Mouse (Mus musculus) forebrain, postnatal 0 days (tissue): Measurements from ENCODE around the gene Vmn2r89. TPM values are rescaled to one million over a fixed set of nuclear protein-coding genes. Genes with fewer than 3 reads are reported as not detected.
"Not testable (repeated sequence)": the region's sequence is repeated elsewhere in the genome, so short reads cannot be mapped to it uniquely, and the experiment has no call there.

Source experiments
- ATAC-seq: fragments of 200-750 bp; cut with Nextera tagmentation; 2 replicates; pipeline ENCODE4 v1.8.0; 2017; ENCODE audit warnings: mild to moderate bottlenecking, moderate library complexity
- DNase-seq: peaks from one replicate; pipeline ENCODE4 v3.0.0-alpha.2; 2015
- H3K27ac ChIP-seq: fragments of 300-500 bp; sonication (generic); 2 replicates; pipeline ENCODE4 v1.5.1; 2014; ENCODE audit warnings: low read depth, mild to moderate bottlenecking, antibody characterized with exemption, low read length, moderate library complexity, mixed read lengths
- H3K27me3 ChIP-seq: fragments of 300-500 bp; sonication (generic); 2 replicates; pipeline ENCODE4 v1.6.1; 2014; ENCODE audit warnings: mild to moderate bottlenecking, low read length, mixed read lengths; ENCODE audit not compliant: insufficient read depth
- H3K36me3 ChIP-seq: fragments of 300-500 bp; sonication (generic); 2 replicates; pipeline ENCODE4 v1.6.1; 2014; ENCODE audit warnings: mild to moderate bottlenecking, moderate library complexity; ENCODE audit not compliant: insufficient read depth
- H3K4me1 ChIP-seq: fragments of 300-500 bp; sonication (generic); 2 replicates; pipeline ENCODE4 v1.6.1; 2014; ENCODE audit warnings: antibody characterized with exemption; ENCODE audit not compliant: insufficient read depth
- H3K4me2 ChIP-seq: fragments of 300-500 bp; sonication (generic); 2 replicates; pipeline ENCODE4 v1.6.1; 2014; ENCODE audit warnings: low read depth, mild to moderate bottlenecking, moderate library complexity
- H3K4me3 ChIP-seq: fragments of 300-500 bp; sonication (generic); 2 replicates; pipeline ENCODE4 v1.5.1; 2014; ENCODE audit warnings: low read depth, low read length, mixed read lengths
- H3K9ac ChIP-seq: fragments of 300-500 bp; sonication (generic); 2 replicates; pipeline ENCODE4 v1.6.1; 2014; ENCODE audit warnings: mild to moderate bottlenecking
- H3K9me3 ChIP-seq: fragments of 300-500 bp; sonication (generic); 2 replicates; pipeline ENCODE4 v1.6.1; 2016; ENCODE audit warnings: low read length
- CTCF ChIP-seq: sonication (generic); IDR thresholded peaks from 2 replicates; pipeline ENCODE4 v1.5.1; 2016; ENCODE audit warnings: antibody characterized with exemption, control low read depth, low read depth
- WGBS: fragments of 180-500 bp; shearing (Covaris S2); extraction: QIAGEN DNeasy Blood & Tissue Kit; methylation state at CpG from one replicate; pipeline ENCODE4 v1.1.7; 2014; 5-methylcytosine and 5-hydroxymethylcytosine counted together
- polyA plus RNA-seq: library from polyadenylated mRNA; unstranded; fragments of >200 nt; fragmentation: Nextera tagmentation; extraction: Ambion mirVana; gene quantifications from 2 replicates; pipeline ENCODE4 v1.2.1, GENCODE M21; 2015
- total RNA-seq: library from RNA; depleted of rRNA; stranded (reverse); fragments of >200 nt; gene quantifications from 2 replicates; pipeline ENCODE4 v1.2.3, GENCODE M21; 2014

Gene Vmn2r89
- total and polyA plus RNA-seq, 2 experiments from 2014 or later, result not detected

GRCm38 (mm10) chr14:51482051-51482715 is 30.5 kb downstream of the Vmn2r89 start:
- DNase-seq (no peak), ATAC-seq (no peak)
- H3K27me3 ChIP-seq, result no peaks in the 10 kb centered on the region
- 81% methylated on average over 5 of the region's 5 CpGs for WGBS
- H3K27ac ChIP-seq, result no peak overlapping the region
- H3K36me3 ChIP-seq, result no peaks in the 10 kb centered on the region
- H3K4me1 ChIP-seq, result no peaks in the 10 kb centered on the region
- no peak for TF ChIP-seq CTCF
- H3K4me3 ChIP-seq, result no peak overlapping the region
- H3K4me2 ChIP-seq, result no peak overlapping the region
- H3K9ac ChIP-seq, result no peak overlapping the region
- no peaks in the 10 kb centered on the region for H3K9me3 ChIP-seq

- WGBS, result 87% methylated on average over 10 of the region's 10 CpGs
- H3K4me3 ChIP-seq, H3K27me3 ChIP-seq, H3K27ac ChIP-seq, H3K4me2 ChIP-seq, ATAC-seq, H3K9ac ChIP-seq, DNase-seq, H3K9me3 ChIP-seq, H3K36me3 ChIP-seq, H3K4me1 ChIP-seq: not testable (repeated sequence)
Observed at GRCm38 (mm10) chr14:51482971-51483381, 31.3 kb downstream of the Vmn2r89 start.

- DNase-seq, result no peak
- H3K36me3 ChIP-seq, result no peaks in the 10 kb centered on the region
- TF ChIP-seq CTCF, result no peak
- WGBS, result 98% methylated on average over 1 of the region's 1 CpGs
- no peak overlapping the region for H3K4me2 ChIP-seq
- no peak overlapping the region for H3K27ac ChIP-seq
- H3K27me3 ChIP-seq, result no peaks in the 10 kb centered on the region
- H3K4me3 ChIP-seq, result no peak overlapping the region
- no peaks in the 10 kb centered on the region for H3K4me1 ChIP-seq
- no peak for ATAC-seq
- H3K9me3 ChIP-seq, result no peaks in the 10 kb centered on the region
- no peak overlapping the region for H3K9ac ChIP-seq
Observed at GRCm38 (mm10) chr14:51483671-51484070, 32.0 kb downstream of the Vmn2r89 start.

- WGBS, result 65% methylated on average over 1 of the region's 1 CpGs
- Histone ChIP-seq H3K36me3 (no peaks in the 10 kb centered on the region), H3K4me3 (no peak overlapping the region), H3K27me3 (no peaks in the 10 kb centered on the region), H3K4me2 (no peak overlapping the region), H3K9ac (no peak overlapping the region), H3K9me3 (no peaks in the 10 kb centered on the region), H3K27ac (no peak overlapping the region), H3K4me1 (no peaks in the 10 kb centered on the region)
- DNase-seq (no peak), ATAC-seq (no peak)
- TF ChIP-seq CTCF, result no peak
Observed at GRCm38 (mm10) chr14:51486111-51486510, 34.5 kb downstream of the Vmn2r89 start.

GRCm38 (mm10) chr14:51495781-51496180 is 44.1 kb downstream of the Vmn2r89 start:
- Histone ChIP-seq H3K4me2 (no peak overlapping the region), H3K4me3 (no peak overlapping the region), H3K36me3 (no peaks in the 10 kb centered on the region), H3K27ac (no peak overlapping the region), H3K9ac (no peak overlapping the region), H3K9me3 (no peaks in the 10 kb centered on the region), H3K27me3 (no peaks in the 10 kb centered on the region), H3K4me1 (no peaks in the 10 kb centered on the region)
- ATAC-seq, result no peak
- 94% methylated on average over 2 of the region's 2 CpGs for WGBS
- DNase-seq, result no peak
- no peak for TF ChIP-seq CTCF

GRCm38 (mm10) chr14:51496955-51497354 is 45.3 kb downstream of the Vmn2r89 start:
- DNase-seq (no peak), ATAC-seq (no peak)
- Histone ChIP-seq H3K4me1 (no peaks in the 10 kb centered on the region), H3K27me3 (no peaks in the 10 kb centered on the region), H3K4me3 (no peak overlapping the region), H3K27ac (no peak overlapping the region), H3K9me3 (no peaks in the 10 kb centered on the region), H3K36me3 (no peaks in the 10 kb centered on the region), H3K9ac (no peak overlapping the region), H3K4me2 (no peak overlapping the region)
- 95% methylated on average over 1 of the region's 1 CpGs for WGBS
- TF ChIP-seq CTCF, result no peak

- no peak for ATAC-seq
- DNase-seq, result no peak
- no peaks in the 10 kb centered on the region for H3K4me1 ChIP-seq
- no peak overlapping the region for H3K27ac ChIP-seq
- H3K9me3 ChIP-seq, result no peaks in the 10 kb centered on the region
- no peak overlapping the region for H3K4me3 ChIP-seq
- H3K27me3 ChIP-seq, result no peaks in the 10 kb centered on the region
- no peak overlapping the region for H3K9ac ChIP-seq
- H3K36me3 ChIP-seq, result no peaks in the 10 kb centered on the region
- no peak overlapping the region for H3K4me2 ChIP-seq
- TF ChIP-seq CTCF, result no peak
- 96% methylated on average over 2 of the region's 2 CpGs for WGBS
Observed at GRCm38 (mm10) chr14:51497958-51498357, 46.3 kb downstream of the Vmn2r89 start.
